Mouse (Mus musculus): ENCODE data around the gene Stk11. TPM values are rescaled to one million over a fixed set of nuclear protein-coding genes. Genes with fewer than 3 reads are reported as not detected.

Gene Stk11
- 80.8 and 91.7 TPM in 2 replicates for polyA plus RNA-seq (2011; ENCODE audit: insufficient read length, low read depth, missing spikeins)

DNA sequence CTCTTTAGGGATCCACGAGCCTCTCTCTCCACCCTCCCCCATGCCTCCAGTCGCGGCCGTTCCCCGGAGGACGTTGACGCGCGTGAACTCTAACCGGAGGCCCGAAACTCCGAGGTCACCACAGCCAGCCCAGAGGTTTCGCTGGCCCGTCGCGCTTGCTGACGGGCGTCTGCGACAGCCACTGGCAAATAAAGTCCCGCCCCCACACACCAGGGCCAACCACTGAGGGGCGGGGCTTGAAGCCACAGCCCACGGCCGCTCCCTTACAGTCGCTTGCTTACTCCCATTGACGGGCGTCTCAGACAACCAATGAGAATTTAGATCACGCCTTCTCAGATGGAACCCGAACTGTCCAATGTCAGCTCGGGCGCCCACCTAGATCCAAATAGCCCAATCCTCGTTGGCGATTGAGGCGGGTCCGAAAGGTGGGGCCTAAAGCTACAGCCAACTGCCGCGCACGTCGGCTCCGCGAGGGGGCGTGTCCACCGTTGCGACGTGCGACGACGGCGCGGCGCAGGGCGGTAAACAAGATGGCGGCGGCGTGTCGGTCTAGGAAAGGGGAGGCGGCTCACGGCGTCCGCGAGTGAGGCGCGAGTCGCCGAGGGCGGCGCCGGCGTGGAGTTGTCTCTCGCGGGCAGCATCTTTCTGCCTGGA, at the start of gene Stk11:
Gene Stk11, plus strand, starts transcription at position 514 of the 654 bp plus-strand sequence.
- peak; percentile 86 for TF ChIP-seq POLR2A (IDR thresholded peaks at IDR 0.05; ENCODE audit: low read depth, low read length)
- no peak for TF ChIP-seq CTCF (IDR thresholded peaks at IDR 0.05; ENCODE audit: borderline replicate concordance, insufficient read depth, low read length)
- peak within 1 kb of the TSS; percentile 72 for H3K4me3 ChIP-seq (ENCODE audit: insufficient read depth, low read length)
- peaks cover 5% of the 10 kb centered on the region; the same call in 1 of the 2 replicates for H3K4me1 ChIP-seq (ENCODE audit: control insufficient read depth, insufficient read depth, low read length)
- H3K27ac ChIP-seq (ENCODE audit: insufficient read depth, low read length), result peak within 1 kb of the TSS; percentile 77

DNA sequence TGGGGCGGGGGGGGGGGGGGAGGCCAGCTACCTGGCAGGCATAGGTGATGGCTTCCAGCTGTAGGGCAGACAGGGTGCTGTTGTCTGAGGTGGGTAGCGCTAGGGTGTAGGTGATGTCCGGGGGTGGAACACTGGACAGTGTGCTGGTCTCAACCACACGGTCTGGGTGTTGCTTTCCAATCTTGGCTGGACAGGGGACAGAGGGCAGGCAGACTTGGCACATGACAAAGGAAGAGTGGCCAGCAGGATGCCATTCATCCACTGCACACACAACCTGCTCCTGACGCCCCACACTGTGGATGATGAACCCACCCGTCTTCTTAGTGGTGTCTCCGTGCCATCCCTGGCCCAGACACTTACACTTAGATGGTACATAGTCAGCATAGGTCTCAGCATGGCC, 46.4 kb upstream of the Stk11 start:
- TF ChIP-seq POLR2A (IDR thresholded peaks at IDR 0.05; ENCODE audit: low read depth, low read length) (no peak), CTCF (IDR thresholded peaks at IDR 0.05; ENCODE audit: borderline replicate concordance, insufficient read depth, low read length) (no peak)
- H3K4me3 ChIP-seq (ENCODE audit: insufficient read depth, low read length), result no peak overlapping the region

DNA sequence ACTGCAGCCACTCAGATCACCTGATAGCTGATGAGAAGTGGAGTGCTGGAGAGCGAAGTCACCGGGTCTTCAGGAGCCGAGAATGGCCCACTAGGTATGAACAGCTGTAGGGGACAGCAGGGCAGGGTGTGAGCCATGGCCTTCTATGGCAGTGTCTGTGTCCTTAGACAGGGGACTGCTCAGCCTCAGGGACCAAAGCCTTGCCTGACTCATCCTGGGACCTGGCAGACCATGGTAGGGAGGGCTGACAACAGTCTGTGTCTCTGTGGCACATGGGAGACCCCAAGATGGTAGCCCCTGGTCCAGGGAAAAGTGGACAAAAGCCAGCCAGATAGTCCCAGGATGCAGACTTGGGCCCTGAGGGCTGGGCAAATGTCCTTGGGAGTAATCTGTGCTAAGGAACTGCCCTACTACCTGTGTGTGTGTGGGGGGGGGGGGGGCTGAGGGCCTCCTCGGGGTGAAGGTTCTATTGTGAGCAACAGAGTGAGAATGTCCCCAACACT, 45.6 kb upstream of the Stk11 start:
- Histone ChIP-seq H3K4me3 (ENCODE audit: insufficient read depth, low read length) (no peak overlapping the region), H3K4me1 (ENCODE audit: control insufficient read depth, insufficient read depth, low read length) (peaks cover 25% of the 10 kb centered on the region), H3K27ac (ENCODE audit: insufficient read depth, low read length) (0 out of 2 replicates have a peak overlapping the region, but pooled peaks have one; percentile 76)
- TF ChIP-seq CTCF (IDR thresholded peaks at IDR 0.05; ENCODE audit: borderline replicate concordance, insufficient read depth, low read length) (no peak), POLR2A (IDR thresholded peaks at IDR 0.05; ENCODE audit: low read depth, low read length) (no peak)

More for the DNA sequence above, 46.4 kb upstream of the Stk11 start:
- peaks cover 25% of the 10 kb centered on the region for H3K4me1 ChIP-seq (ENCODE audit: control insufficient read depth, insufficient read depth, low read length)
- H3K27ac ChIP-seq (ENCODE audit: insufficient read depth, low read length), result no peak overlapping the region

GRCm38 (mm10) chr10:80070837-80071515, 44.6 kb upstream of the Stk11 start:
- peaks cover 28% of the 10 kb centered on the region for H3K4me1 ChIP-seq (ENCODE audit: control insufficient read depth, insufficient read depth, low read length)
- no peak for TF ChIP-seq CTCF (IDR thresholded peaks at IDR 0.05; ENCODE audit: borderline replicate concordance, insufficient read depth, low read length)
- peak; percentile 22; the same call in 1 of the 2 replicates for TF ChIP-seq POLR2A (IDR thresholded peaks at IDR 0.05; ENCODE audit: low read depth, low read length)
- peak overlapping the region; percentile 94 for H3K27ac ChIP-seq (ENCODE audit: insufficient read depth, low read length)
- no peak overlapping the region for H3K4me3 ChIP-seq (ENCODE audit: insufficient read depth, low read length)

- no peak overlapping the region for H3K4me3 ChIP-seq (ENCODE audit: insufficient read depth, low read length)
- peaks cover 32% of the 10 kb centered on the region for H3K4me1 ChIP-seq (ENCODE audit: control insufficient read depth, insufficient read depth, low read length)
- peak overlapping the region; percentile 94 for H3K27ac ChIP-seq (ENCODE audit: insufficient read depth, low read length)
- TF ChIP-seq CTCF (IDR thresholded peaks at IDR 0.05; ENCODE audit: borderline replicate concordance, insufficient read depth, low read length), result no peak
- no peak for TF ChIP-seq POLR2A (IDR thresholded peaks at IDR 0.05; ENCODE audit: low read depth, low read length)
These were observed 44.1 kb upstream of the Stk11 start for GRCm38 (mm10) chr10:80071516-80071900.

GRCm38 (mm10) chr10:80072623-80073489, 42.7 kb upstream of the Stk11 start:
- Histone ChIP-seq H3K4me1 (ENCODE audit: control insufficient read depth, insufficient read depth, low read length) (peaks cover 32% of the 10 kb centered on the region), H3K27ac (ENCODE audit: insufficient read depth, low read length) (peak overlapping the region; percentile 94), H3K4me3 (ENCODE audit: insufficient read depth, low read length) (no peak overlapping the region)
- TF ChIP-seq CTCF (IDR thresholded peaks at IDR 0.05; ENCODE audit: borderline replicate concordance, insufficient read depth, low read length), result no peak
- no peak for TF ChIP-seq POLR2A (IDR thresholded peaks at IDR 0.05; ENCODE audit: low read depth, low read length)

DNA sequence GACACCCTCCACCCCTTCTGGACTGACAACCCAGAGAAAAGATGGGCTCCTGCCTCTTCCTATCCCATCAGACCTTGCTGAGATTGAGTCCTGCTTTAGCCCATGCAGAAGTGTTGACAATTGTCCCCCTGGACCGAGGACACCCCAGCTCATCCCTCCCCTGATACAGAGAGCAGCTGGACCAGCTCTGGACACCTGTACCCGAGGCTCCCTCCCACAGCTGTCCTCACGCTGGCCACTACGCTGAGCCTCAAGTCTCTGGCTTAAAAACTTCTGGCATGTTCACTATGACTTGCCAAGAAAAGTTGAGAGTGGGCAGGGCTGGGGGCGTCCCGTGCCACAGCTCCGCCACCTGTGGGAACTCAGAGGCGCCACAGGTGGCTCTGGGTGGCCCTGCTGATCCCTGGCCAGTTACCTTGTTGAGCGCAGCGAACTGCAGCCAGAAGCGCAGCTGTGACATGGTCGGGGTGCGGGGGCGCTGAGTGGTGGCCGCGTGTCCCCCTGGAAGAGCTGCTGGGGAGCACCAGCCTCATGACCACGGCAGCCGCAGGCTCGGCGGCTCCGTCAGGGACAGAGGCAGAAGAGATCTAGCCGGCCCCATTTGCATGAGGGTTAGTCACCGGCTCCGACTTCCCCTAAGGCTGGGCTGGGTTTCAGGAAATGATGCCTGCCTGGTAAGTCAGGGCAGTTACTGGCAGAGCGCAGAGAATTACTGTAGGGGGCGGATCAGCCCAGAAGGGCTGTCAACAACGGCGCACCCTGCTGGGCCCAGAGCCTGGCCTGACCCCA, 40.6 kb upstream of the Stk11 start:
- Histone ChIP-seq H3K27ac (ENCODE audit: insufficient read depth, low read length) (peak overlapping the region; percentile 94), H3K4me3 (ENCODE audit: insufficient read depth, low read length) (peak overlapping the region; percentile 45)
- peak; percentile 90 for TF ChIP-seq POLR2A (IDR thresholded peaks at IDR 0.05; ENCODE audit: low read depth, low read length)
- TF ChIP-seq CTCF (IDR thresholded peaks at IDR 0.05; ENCODE audit: borderline replicate concordance, insufficient read depth, low read length), result 0 out of 2 replicates have a peak, but pooled peaks have one; percentile 1

DNA sequence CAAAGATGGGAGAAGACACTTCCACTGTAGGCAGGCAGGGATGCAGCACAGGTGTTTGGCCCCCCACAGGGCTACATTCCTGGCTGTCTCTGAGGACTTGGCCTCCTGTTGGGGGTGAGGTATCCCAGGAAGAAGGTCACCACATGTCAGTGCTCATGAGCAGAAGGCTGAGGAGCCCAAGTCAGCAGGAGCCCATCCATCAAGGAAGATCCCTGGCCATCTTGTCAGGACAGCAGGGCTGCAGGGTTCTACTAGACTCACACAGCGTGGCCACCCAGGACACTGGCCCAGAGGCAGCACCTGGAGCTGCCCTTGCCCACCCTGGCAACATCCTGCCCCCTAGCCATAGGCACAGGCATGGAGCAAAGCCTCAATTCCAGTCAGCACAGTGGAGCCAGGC, 39.7 kb upstream of the Stk11 start:
- Histone ChIP-seq H3K27ac (ENCODE audit: insufficient read depth, low read length) (peak overlapping the region; percentile 80), H3K4me1 (ENCODE audit: control insufficient read depth, insufficient read depth, low read length) (peaks cover 32% of the 10 kb centered on the region), H3K4me3 (ENCODE audit: insufficient read depth, low read length) (no peak overlapping the region)
- TF ChIP-seq CTCF (IDR thresholded peaks at IDR 0.05; ENCODE audit: borderline replicate concordance, insufficient read depth, low read length) (no peak), POLR2A (IDR thresholded peaks at IDR 0.05; ENCODE audit: low read depth, low read length) (no peak)

More for the DNA sequence above, 40.6 kb upstream of the Stk11 start:
- H3K4me1 ChIP-seq (ENCODE audit: control insufficient read depth, insufficient read depth, low read length), result peaks cover 32% of the 10 kb centered on the region
